Comparison of ENCODE assay signal across 20 mouse cellular contexts in genomic region chr1:168118077-168118476, GRCm38 (mm10).
"Had no signal": no experiment of that assay in that cellular context is flagged by ENCODE, and none has a peak within 500 bp of the region (broad histone marks: within the 10 kb centered on the region; RNA-seq: fewer than 3 reads in every experiment).

No protein-coding gene starts in this region.

- DNase-seq: cerebellum, adult 8-10 months; cerebellum, adult 9-10 months; cerebellum, adult 9-11 months; cerebellum, postnatal 10 days; cerebellum, postnatal 14 days; cerebellum, postnatal 25 days; cerebellum, postnatal 36 days; embryo, embryonic 11 days; forebrain, postnatal 0 days; gastrocnemius, adult 2 months; gastrocnemius, postnatal 10 days; gastrocnemius, postnatal 14 days; gastrocnemius, postnatal 25 days; gastrocnemius, postnatal 36 days; heart, adult 18-20 months; heart, adult 2 months had no signal

- ATAC-seq: forebrain, embryonic 13.5 days; forebrain, embryonic 14.5 days; forebrain, embryonic 15.5 days; forebrain, embryonic 16.5 days had no signal
